Mouse (Mus musculus): ENCODE measurements around the gene Trmt10a.
"Not testable (repeated sequence)": the region's sequence is repeated elsewhere in the genome, so short reads cannot be mapped to it uniquely, and the experiment has no call there.

Trmt10a gene

DNA sequence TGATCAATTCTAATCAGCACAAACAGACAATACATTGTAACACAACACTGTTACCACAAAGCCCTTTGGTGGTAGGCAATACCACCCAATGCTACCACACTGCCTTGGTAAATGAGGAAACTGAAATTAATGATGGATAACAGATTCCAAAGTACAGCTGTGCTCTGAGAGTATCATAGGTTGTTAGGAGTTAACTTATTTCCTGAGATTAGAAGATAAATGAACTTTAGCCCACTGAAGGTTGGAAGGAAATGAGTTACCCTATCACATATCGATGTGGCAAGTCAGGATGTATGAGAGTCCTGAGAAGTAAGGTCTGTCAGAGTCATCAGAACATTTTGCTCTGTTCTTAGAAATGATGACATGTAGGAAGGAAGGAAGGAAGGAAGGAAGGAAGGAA, 8.7 kb upstream of the Trmt10a start:
- DNase-seq (ENCODE audit: low read depth, low spot score), result no peak

DNA sequence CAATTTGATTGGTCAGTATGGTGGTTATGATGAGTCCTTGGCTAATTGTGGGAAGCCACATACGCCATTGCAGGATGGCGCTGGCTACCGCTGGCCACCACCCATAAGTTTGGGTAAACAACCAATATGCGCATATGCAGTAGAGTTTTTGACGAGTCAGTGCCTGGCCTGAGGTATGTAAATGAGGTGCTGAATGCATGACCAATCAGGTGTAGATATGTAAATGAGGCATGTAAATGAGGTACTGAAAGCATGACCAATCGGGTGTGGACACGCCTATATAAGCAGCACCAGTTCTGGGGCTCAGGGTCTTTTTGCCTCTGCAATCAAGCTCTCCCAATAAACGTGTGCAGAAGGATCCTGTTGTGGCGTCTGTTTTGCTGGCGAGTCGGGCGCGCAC, 5.1 kb upstream of the Trmt10a start:
- not testable (repeated sequence) for DNase-seq (ENCODE audit: low read depth, low spot score)

DNA sequence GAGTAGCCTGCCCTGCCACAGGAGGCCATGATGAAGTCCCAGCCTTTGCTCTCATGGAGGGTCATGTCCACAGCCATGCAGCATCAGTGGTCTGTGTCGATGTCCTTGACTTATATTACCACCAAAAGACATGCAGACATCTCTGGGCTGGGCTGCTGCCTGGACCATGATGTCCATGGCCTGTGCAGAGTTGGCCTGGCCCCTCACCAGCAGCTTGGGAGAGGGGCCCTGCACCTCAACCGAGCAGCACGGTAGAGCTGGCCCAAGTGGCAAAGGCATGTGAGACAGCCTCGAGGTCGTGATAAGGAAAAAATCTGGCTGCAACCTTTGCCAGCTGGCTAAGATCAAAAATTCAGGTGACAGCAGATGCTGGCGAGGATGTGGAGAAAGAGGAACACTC, 3.6 kb upstream of the Trmt10a start:
- no peak for DNase-seq (ENCODE audit: low read depth, low spot score)

DNA sequence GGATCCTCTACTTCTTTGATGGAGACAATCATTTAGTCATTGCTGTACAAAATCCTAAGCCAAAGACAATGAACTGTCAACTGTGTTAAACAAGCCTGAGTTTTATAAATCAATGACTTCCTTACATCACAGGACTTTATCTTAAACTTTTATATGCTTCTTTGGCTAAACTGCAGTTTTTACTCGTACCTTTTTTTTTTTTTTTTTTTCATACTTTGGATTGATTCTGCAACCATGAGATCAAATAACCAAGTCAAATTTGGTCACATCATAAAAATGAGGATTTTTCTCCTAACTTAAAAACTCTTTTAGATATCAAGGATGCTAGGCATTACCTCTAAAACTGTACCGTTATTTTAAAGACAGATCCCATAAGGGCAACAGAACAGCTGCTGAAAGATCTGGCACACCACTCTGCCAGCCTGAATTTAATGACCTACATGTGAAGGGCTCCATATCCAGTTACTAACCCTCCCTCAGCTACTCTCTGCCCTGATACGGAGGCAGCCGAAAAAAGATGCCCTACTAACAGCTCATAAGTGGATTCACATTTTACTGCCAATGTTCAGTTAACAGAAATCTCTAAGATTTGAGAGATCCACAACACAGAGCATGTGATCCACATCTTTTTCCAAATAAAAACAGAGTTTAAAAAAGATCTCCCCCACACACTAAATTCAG, 1.1 kb upstream of the Trmt10a start:
- peak; percentile 24 for DNase-seq (ENCODE audit: low read depth, low spot score)

DNA sequence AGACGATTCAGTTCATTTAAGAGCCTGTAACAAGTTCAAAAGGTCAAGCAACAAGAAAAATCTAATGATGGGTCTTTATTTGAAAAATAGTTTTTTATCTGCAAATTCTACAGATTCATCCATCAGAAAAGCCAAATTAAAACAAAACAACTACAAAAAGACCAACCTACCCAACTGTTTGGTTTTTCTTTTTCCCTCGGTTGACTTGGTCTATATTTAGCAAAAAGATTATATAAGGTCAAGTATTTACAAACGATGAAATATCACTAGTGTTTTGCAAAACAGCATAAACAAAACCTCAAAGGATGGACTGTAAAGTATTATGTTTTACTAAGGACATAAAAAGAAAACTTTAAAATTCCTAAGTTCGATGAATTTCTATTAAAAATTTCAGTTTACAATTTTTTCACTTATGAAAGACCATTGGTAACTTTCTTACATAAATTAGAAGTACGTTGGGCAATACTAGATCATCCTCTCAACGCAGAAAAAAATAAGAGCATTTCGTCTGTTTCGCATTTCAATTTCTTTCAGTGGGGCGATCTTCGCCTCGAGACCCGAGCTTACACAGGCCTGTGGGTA, 424 bp upstream of the Trmt10a start:
- no peak for DNase-seq (ENCODE audit: low read depth, low spot score)

GRCm38 (mm10) chr3:138144060-138144641, 903 bp downstream of the Trmt10a start:
- peak; percentile 27 for DNase-seq (ENCODE audit: low read depth, low spot score)

DNA sequence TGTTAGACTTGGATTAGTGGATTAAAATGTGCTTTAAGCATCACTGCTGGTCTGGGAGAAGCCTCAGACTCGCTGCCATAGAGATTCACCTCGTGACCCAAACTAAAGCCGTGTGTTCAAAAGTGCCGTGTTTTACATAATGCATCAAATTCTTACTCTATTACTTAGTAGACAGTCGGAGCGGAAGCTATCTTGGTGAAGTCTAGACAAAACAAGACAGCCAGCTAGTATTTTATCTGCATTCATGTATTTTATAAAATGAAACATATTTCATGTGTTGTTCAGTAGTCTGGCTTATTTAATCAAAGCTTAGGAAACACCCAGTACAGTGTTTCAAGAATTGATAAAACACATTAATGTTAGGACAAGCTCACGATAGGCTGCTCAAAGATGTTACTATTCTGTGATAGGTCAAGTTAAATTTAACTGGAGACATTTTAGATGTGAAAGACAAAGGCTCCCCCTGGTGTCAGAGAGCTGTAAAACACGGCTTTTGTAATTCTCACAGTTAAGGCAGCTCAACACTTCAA, 1.5 kb downstream of the Trmt10a start, which contains the start of gene Mttp:
TSS of gene Mttp (minus strand) at position 327 of the 530 bp plus-strand sequence.
- DNase-seq (ENCODE audit: low read depth, low spot score), result peak; percentile 93

GRCm38 (mm10) chr3:138148811-138149210, 5.6 kb downstream of the Trmt10a start:
- DNase-seq (ENCODE audit: low read depth, low spot score), result no peak

- DNase-seq (ENCODE audit: low read depth, low spot score), result no peak
Observed at GRCm38 (mm10) chr3:138155062-138155461, 11.8 kb downstream of the Trmt10a start.

GRCm38 (mm10) chr3:138156651-138157050, 13.4 kb downstream of the Trmt10a start:
- no peak for DNase-seq (ENCODE audit: low read depth, low spot score)

DNA sequence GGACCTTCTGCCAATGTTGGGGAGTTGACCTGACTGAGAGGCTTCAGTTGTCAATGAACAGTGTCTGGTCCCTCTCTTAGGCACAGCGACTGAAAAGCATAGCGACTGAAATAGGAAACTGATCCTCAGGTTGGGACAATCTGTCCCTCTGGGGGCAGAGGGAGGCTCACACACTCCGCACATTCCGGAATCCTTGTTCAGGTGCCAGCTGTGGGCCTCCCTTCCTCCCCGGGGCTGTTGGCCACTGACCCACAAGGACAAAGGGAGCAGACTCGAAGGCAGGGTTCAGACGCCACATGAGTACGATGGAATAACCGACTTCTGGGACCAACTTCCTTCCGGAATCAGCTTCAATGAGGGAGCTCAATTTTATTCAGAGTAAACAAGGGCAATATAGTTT, 18.4 kb downstream of the Trmt10a start:
- no peak for DNase-seq (ENCODE audit: low read depth, low spot score)

DNA sequence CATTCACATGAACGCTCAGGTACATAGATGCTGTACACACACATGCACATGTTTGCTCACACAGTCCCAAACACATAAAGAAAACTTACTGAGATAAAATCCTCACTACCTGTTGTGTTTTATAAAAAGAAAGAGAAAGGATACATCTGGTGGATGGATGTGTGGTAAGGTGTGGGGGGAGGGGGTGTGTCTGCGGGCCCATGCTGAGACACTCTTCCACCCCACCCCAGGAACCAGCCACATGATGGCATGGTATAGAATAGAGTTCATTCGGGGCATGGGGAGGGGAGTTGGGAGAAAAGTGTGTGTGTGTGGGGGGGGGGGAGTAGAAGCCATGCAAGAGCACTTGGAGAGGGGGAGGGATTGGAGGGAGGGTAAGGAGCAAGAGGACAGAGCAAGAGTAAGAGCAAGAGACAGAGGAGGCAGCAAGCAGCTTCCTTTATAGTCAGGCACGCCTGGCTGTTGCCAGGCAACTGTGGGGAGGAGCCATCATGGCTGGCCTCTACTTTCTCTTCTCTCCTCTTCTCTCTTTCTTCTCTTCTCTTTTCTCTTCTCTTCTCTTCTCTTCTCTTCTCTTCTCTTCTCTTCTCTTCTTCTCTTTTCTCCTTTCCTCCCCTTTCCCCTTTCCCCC, 19.4 kb downstream of the Trmt10a start:
- DNase-seq (ENCODE audit: low read depth, low spot score), result no peak

GRCm38 (mm10) chr3:138173291-138173690, 30.0 kb downstream of the Trmt10a start:
- DNase-seq (ENCODE audit: low read depth, low spot score), result no peak

DNA sequence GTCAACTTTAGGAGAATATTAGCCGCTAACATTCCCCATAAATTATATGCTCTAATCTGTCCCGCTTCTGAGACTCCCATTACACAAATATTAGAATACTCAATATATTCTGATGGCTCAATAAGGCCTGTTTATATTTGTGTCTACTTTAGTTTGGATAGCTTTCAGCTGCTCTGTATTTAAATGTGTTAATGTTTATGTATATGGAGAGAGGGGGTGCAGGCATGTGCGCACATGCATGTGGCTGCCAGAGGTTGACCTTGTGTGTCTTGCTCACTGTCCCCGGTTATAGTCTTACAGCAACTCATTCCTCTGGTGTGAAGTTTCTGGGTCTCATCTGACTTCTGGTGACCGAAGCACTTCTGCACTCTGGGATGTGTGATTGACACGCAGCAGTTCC, 32.3 kb downstream of the Trmt10a start:
- DNase-seq (ENCODE audit: low read depth, low spot score), result no peak

- DNase-seq (ENCODE audit: low read depth, low spot score), result no peak
Observed at GRCm38 (mm10) chr3:138182019-138182418, 38.8 kb downstream of the Trmt10a start.

- no peak for DNase-seq (ENCODE audit: low read depth, low spot score)
Observed at GRCm38 (mm10) chr3:138183371-138183770, 40.1 kb downstream of the Trmt10a start.

DNA sequence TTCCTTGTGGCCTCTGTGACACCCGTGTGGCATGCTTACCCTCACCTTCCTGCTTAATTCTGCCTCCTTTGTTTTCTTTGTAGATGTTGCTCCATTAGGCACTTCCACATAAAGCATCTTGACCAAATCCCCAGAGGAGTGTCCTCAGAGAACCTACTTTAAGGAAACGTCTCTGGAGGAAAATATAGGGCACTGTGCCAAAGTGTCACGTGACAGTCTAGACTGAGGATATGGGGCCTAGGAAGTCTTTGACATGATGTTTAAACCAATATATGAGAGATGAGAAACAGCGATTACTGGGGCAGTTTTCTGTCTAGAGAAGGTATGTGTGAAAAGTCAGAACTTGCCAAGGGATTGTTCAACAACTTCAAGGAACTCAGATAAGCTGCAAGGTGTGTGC, 42.0 kb downstream of the Trmt10a start:
- DNase-seq (ENCODE audit: low read depth, low spot score), result no peak

GRCm38 (mm10) chr3:138185995-138186930, 43.0 kb downstream of the Trmt10a start:
- DNase-seq (ENCODE audit: low read depth, low spot score), result no peak

- peak; percentile 62 for DNase-seq (ENCODE audit: low read depth, low spot score)
Observed at GRCm38 (mm10) chr3:138192260-138192659, 49.0 kb downstream of the Trmt10a start.

GRCm38 (mm10) chr3:138193683-138194302, 50.5 kb downstream of the Trmt10a start, which contains the start of gene 4930579F01Rik:
TSS of gene 4930579F01Rik (minus strand) at chr3:138193825.
- DNase-seq (ENCODE audit: low read depth, low spot score), result no peak

DNA sequence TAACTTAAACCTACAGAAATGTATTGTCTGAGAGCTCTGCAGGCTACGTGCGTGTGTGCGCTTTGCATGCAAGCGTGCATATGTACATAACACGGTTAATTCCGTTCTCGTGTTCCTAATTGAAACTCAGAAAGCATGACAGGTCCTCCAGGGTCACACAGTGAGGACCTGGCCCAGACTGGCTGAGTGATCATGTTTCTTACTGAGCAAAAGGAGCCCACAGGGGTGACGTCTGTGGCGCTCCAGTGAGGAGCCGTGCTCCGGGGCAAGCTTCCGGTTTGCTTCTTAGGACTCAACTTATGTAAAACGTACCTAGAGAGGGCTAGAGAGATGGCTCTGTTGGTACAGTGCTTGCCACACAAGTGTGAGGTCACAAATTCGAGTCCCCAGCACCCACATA, 53.8 kb downstream of the Trmt10a start:
- DNase-seq (ENCODE audit: low read depth, low spot score), result no peak

All from brain, adult 2 months (tissue).